9 mouse cellular contexts compared by ENCODE assay signal in genomic region chr17:6745503-6745902, GRCm38 (mm10). TPM values are rescaled to one million over a fixed set of nuclear protein-coding genes. Genes with fewer than 3 reads are reported as not detected.
DNase-seq lines count a peak whose midpoint lies in the region; ATAC-seq and TF ChIP-seq lines count a peak whose summit lies in the region.
"Had no signal": no experiment of that assay in that cellular context is flagged by ENCODE, and none has a peak within 500 bp of the region (broad histone marks: within the 10 kb centered on the region; RNA-seq: fewer than 3 reads in every experiment).

No protein-coding gene starts in this region.

- no peak overlapping the region for H3K4me3 ChIP-seq in kidney, postnatal 0 days (replicated peaks; ENCODE audit: low read depth, low read length)
- H3K4me3 ChIP-seq in embryonic facial prominence, embryonic 14.5 days (ENCODE audit: low read depth, low read length): no peak overlapping the region
- H3K4me3 ChIP-seq in hindbrain, embryonic 10.5 days: no peak overlapping the region
- no peak overlapping the region for H3K4me3 ChIP-seq in midbrain, embryonic 16.5 days (ENCODE audit: low read depth, low read length)

- H3K9me3 ChIP-seq in kidney, postnatal 0 days (replicated peaks; ENCODE audit: low read length): no peaks in the 10 kb centered on the region
- H3K9me3 ChIP-seq in embryonic facial prominence, embryonic 14.5 days (ENCODE audit: control insufficient read depth, low read length): no peaks in the 10 kb centered on the region
- no peaks in the 10 kb centered on the region for H3K9me3 ChIP-seq in hindbrain, embryonic 10.5 days
- no peaks in the 10 kb centered on the region for H3K9me3 ChIP-seq in midbrain, embryonic 16.5 days (replicated peaks; ENCODE audit: control insufficient read depth, low read length, poor library complexity, severe bottlenecking)

- no peak for DNase-seq in kidney, postnatal 0 days (ENCODE audit: low spot score)
- no peak for DNase-seq in kidney, adult 8-10 months
- DNase-seq in embryonic facial prominence, embryonic 14.5 days (ENCODE audit: low spot score): no peak
- DNase-seq in hindbrain, embryonic 10.5 days (ENCODE audit: low spot score): no peak
- no peak for DNase-seq in layer of hippocampus, adult 9-10 months (ENCODE audit: low spot score)
- DNase-seq in spleen, postnatal 36 days (ENCODE audit: low spot score in 2 of 2): no peak
- DNase-seq: adrenal gland, adult 8-10 months; cerebellum, postnatal 25 days had no signal

- H3K4me1 ChIP-seq in kidney, postnatal 0 days (replicated peaks; ENCODE audit: insufficient read depth, low read length): peaks cover 32% of the 10 kb centered on the region
- H3K4me1 ChIP-seq in embryonic facial prominence, embryonic 14.5 days (ENCODE audit: control insufficient read depth, insufficient read depth, low read length): peaks cover 18% of the 10 kb centered on the region
- H3K4me1 ChIP-seq in hindbrain, embryonic 10.5 days (replicated peaks): peaks cover 86% of the 10 kb centered on the region
- H3K4me1 ChIP-seq in midbrain, embryonic 16.5 days (ENCODE audit: control insufficient read depth, insufficient read depth, low read length): peaks cover 34% of the 10 kb centered on the region

- WGBS in kidney, postnatal 0 days: 70% methylated on average over 5 of the region's 5 CpGs
- WGBS in embryonic facial prominence, embryonic 14.5 days: 54% methylated on average over 5 of the region's 5 CpGs
- WGBS in hindbrain, embryonic 10.5 days: 70% methylated on average over 5 of the region's 5 CpGs
- WGBS in midbrain, embryonic 16.5 days: 29% methylated on average over 5 of the region's 5 CpGs

- no peaks in the 10 kb centered on the region for H3K27me3 ChIP-seq in kidney, postnatal 0 days (ENCODE audit: insufficient read depth, low read length)
- H3K27me3 ChIP-seq in embryonic facial prominence, embryonic 14.5 days (replicated peaks; ENCODE audit: control insufficient read depth, insufficient read depth, low read length): no peaks in the 10 kb centered on the region
- no peaks in the 10 kb centered on the region for H3K27me3 ChIP-seq in hindbrain, embryonic 10.5 days (ENCODE audit: insufficient read depth, poor library complexity, severe bottlenecking)
- H3K27me3 ChIP-seq in midbrain, embryonic 16.5 days (ENCODE audit: control insufficient read depth, insufficient read depth, low read depth, low read length): peaks cover 3% of the 10 kb centered on the region

- H3K9ac ChIP-seq in kidney, postnatal 0 days (ENCODE audit: low read depth, low read length): no peak overlapping the region
- H3K9ac ChIP-seq in embryonic facial prominence, embryonic 14.5 days (ENCODE audit: low read depth, low read length): no peak overlapping the region
- H3K9ac ChIP-seq in midbrain, embryonic 16.5 days (ENCODE audit: low read depth, low read length): no peak overlapping the region

- H3K36me3 ChIP-seq in kidney, postnatal 0 days (ENCODE audit: insufficient read depth, low read length): peaks cover 25% of the 10 kb centered on the region
- peaks cover 5% of the 10 kb centered on the region for H3K36me3 ChIP-seq in embryonic facial prominence, embryonic 14.5 days (ENCODE audit: control insufficient read depth, insufficient read depth, low read length)
- peaks cover 53% of the 10 kb centered on the region for H3K36me3 ChIP-seq in hindbrain, embryonic 10.5 days
- H3K36me3 ChIP-seq in midbrain, embryonic 16.5 days (ENCODE audit: control insufficient read depth, insufficient read depth, low read length): no peaks in the 10 kb centered on the region

- TF ChIP-seq CTCF in kidney, postnatal 0 days (IDR thresholded peaks at IDR 0.05; ENCODE audit: low read depth): no peak

- no peak overlapping the region for H3K4me2 ChIP-seq in kidney, postnatal 0 days (ENCODE audit: low read length)
- no peak overlapping the region for H3K4me2 ChIP-seq in embryonic facial prominence, embryonic 14.5 days (ENCODE audit: low read depth, low read length)
- peak overlapping the region; percentile 24 for H3K4me2 ChIP-seq in midbrain, embryonic 16.5 days (ENCODE audit: low read length)

- ATAC-seq in kidney, postnatal 0 days (replicated peaks; ENCODE audit: low FRiP score, low read depth): no peak
- ATAC-seq in embryonic facial prominence, embryonic 14.5 days (ENCODE audit: low read depth): no peak
- no peak for ATAC-seq in midbrain, embryonic 16.5 days

- H3K27ac ChIP-seq in kidney, postnatal 0 days: peak overlapping the region; percentile 81
- 0 out of 2 replicates have a peak overlapping the region, but pooled peaks have one; percentile 17 for H3K27ac ChIP-seq in embryonic facial prominence, embryonic 14.5 days (replicated peaks; ENCODE audit: low read depth, low read length)
- H3K27ac ChIP-seq in hindbrain, embryonic 10.5 days: peak overlapping the region; percentile 81
- H3K27ac ChIP-seq in midbrain, embryonic 16.5 days (ENCODE audit: low read length): peak overlapping the region; percentile 72

RNA-seq across cellular contexts. Expression of gene Ezr, which starts 37.1 kb away (rescaled TPM):
- 281 and 313 TPM in 2 replicates for polyA plus RNA-seq in kidney, postnatal 0 days (2015; fragmentation: Nextera tagmentation; extraction: Ambion mirVana)
- 57.8 and 59.1 TPM in 2 replicates for polyA plus RNA-seq in embryonic facial prominence, embryonic 14.5 days (2014; fragmentation: Nextera tagmentation; extraction: Ambion mirVana)
- 85.2 and 99.4 TPM in 2 replicates for polyA plus RNA-seq in hindbrain, embryonic 10.5 days (2016; fragmentation: Nextera tagmentation; extraction: Ambion mirVana)
- 31.9 and 36.8 TPM in 2 replicates for polyA plus RNA-seq in midbrain, embryonic 16.5 days (2015; fragmentation: Nextera tagmentation; extraction: Ambion mirVana)

Comparison
In these comparisons a context has a peak if more than half of its experiments do, and no peak if none do; other contexts are left out.
1. H3K27ac ChIP-seq: peak in every context shown above with its lines; median percentile 81 in kidney, postnatal 0 days; 81 in hindbrain, embryonic 10.5 days; 72 in midbrain, embryonic 16.5 days; 17 in embryonic facial prominence, embryonic 14.5 days.